Mouse (Mus musculus): ENCODE data around the gene Nxf1. TPM values are rescaled to one million over a fixed set of nuclear protein-coding genes. Genes with fewer than 3 reads are reported as not detected.

Nxf1 gene
- total RNA-seq, 2 experiments from 2014 or later = 90.2 to 98.8 TPM

- Histone ChIP-seq H3K27ac (no peak overlapping the region), H3K4me3 (no peak overlapping the region)
- intact Hi-C loops (cut with DNase I) = no loop called here
- TF ChIP-seq CTCF (IDR thresholded peaks at IDR 0.05) = no peak
- DNase-seq (ENCODE audit: extremely low spot score in 1 of 2, low spot score in 2 of 2) = no peak
Measured at GRCm38 (mm10) chr19:8745382-8745781, 11.5 kb upstream of the Nxf1 start.

- no peak overlapping the region for H3K27ac ChIP-seq
- TF ChIP-seq CTCF (IDR thresholded peaks at IDR 0.05) = peak; percentile 39
- intact Hi-C loops (cut with DNase I) = no loop called here
- no peak overlapping the region for H3K4me3 ChIP-seq
- no peak for DNase-seq (ENCODE audit: extremely low spot score in 1 of 2, low spot score in 2 of 2)
Measured at GRCm38 (mm10) chr19:8747368-8747767, 9.5 kb upstream of the Nxf1 start.

- intact Hi-C loops (cut with DNase I) = no loop called here
- TF ChIP-seq CTCF (IDR thresholded peaks at IDR 0.05) = no peak
- no peak overlapping the region for H3K27ac ChIP-seq
- no peak for DNase-seq (ENCODE audit: extremely low spot score in 1 of 2, low spot score in 2 of 2)
- H3K4me3 ChIP-seq = no peak overlapping the region; the same call in 1 of the 2 replicates
Measured at GRCm38 (mm10) chr19:8755652-8756051, 1.2 kb upstream of the Nxf1 start.

GRCm38 (mm10) chr19:8757471-8757998 is 662 bp downstream of the Nxf1 start:
- DNase-seq (ENCODE audit: extremely low spot score in 1 of 2, low spot score in 2 of 2) = no peak
- H3K4me3 ChIP-seq = peak overlapping the region; percentile 93
- intact Hi-C loops (cut with DNase I) = loop anchor here (1.0 kb wide), 1 partner anchor 17 kb away; the partner anchor contains the start of gene Tmem179b
- no peak for TF ChIP-seq CTCF (IDR thresholded peaks at IDR 0.05)
- H3K27ac ChIP-seq = peak overlapping the region; percentile 91

GRCm38 (mm10) chr19:8758899-8759298 is 2.0 kb downstream of the Nxf1 start:
- TF ChIP-seq CTCF (IDR thresholded peaks at IDR 0.05) = no peak
- intact Hi-C loops (cut with DNase I) = no loop called here
- Histone ChIP-seq H3K4me3 (no peak overlapping the region), H3K27ac (no peak overlapping the region)
- DNase-seq (ENCODE audit: extremely low spot score in 1 of 2, low spot score in 2 of 2) = no peak

- Histone ChIP-seq H3K4me3 (no peak overlapping the region), H3K27ac (no peak overlapping the region)
- intact Hi-C loops (cut with DNase I) = no loop called here
- TF ChIP-seq CTCF (IDR thresholded peaks at IDR 0.05) = peak; percentile 10; the same call in 1 of the 2 replicates
- DNase-seq (ENCODE audit: extremely low spot score in 1 of 2, low spot score in 2 of 2) = no peak
Measured at GRCm38 (mm10) chr19:8760757-8761156, 3.9 kb downstream of the Nxf1 start.

- intact Hi-C loops (cut with DNase I) = no loop called here
- no peak for TF ChIP-seq CTCF (IDR thresholded peaks at IDR 0.05)
- Histone ChIP-seq H3K4me3 (no peak overlapping the region), H3K27ac (no peak overlapping the region)
- no peak for DNase-seq (ENCODE audit: extremely low spot score in 1 of 2, low spot score in 2 of 2)
Measured at GRCm38 (mm10) chr19:8763276-8763675, 6.4 kb downstream of the Nxf1 start.

- intact Hi-C loops (cut with DNase I) = no loop called here
- H3K27ac ChIP-seq = no peak overlapping the region
- no peak for TF ChIP-seq CTCF (IDR thresholded peaks at IDR 0.05)
- no peak overlapping the region for H3K4me3 ChIP-seq
- DNase-seq (ENCODE audit: extremely low spot score in 1 of 2, low spot score in 2 of 2) = no peak
Measured at GRCm38 (mm10) chr19:8765562-8765961, 8.7 kb downstream of the Nxf1 start.

GRCm38 (mm10) chr19:8770567-8771270 is 13.8 kb downstream of the Nxf1 start, which contains the start of gene Tmem223:
Gene Tmem223, plus strand, starts transcription at chr19:8770996.
- TF ChIP-seq CTCF (IDR thresholded peaks at IDR 0.05) = peak; percentile 6; the same call in 1 of the 2 replicates
- peak; percentile 78 to 79 for DNase-seq (ENCODE audit: extremely low spot score in 1 of 2, low spot score in 2 of 2)
- H3K27ac ChIP-seq = peak within 1 kb of the TSS; percentile 93
- intact Hi-C loops (cut with DNase I) = no loop called here
- H3K4me3 ChIP-seq = peak within 1 kb of the TSS; percentile 67

GRCm38 (mm10) chr19:8772996-8773395 is 16.1 kb downstream of the Nxf1 start:
- no peak for DNase-seq (ENCODE audit: extremely low spot score in 1 of 2, low spot score in 2 of 2)
- TF ChIP-seq CTCF (IDR thresholded peaks at IDR 0.05) = no peak
- intact Hi-C loops (cut with DNase I) = no loop called here

GRCm38 (mm10) chr19:8773409-8773808 is 16.5 kb downstream of the Nxf1 start:
- DNase-seq (ENCODE audit: extremely low spot score in 1 of 2, low spot score in 2 of 2) = no peak
- intact Hi-C loops (cut with DNase I) = no loop called here
- no peak for TF ChIP-seq CTCF (IDR thresholded peaks at IDR 0.05)
- peak overlapping the region; percentile 80 for H3K4me3 ChIP-seq
- H3K27ac ChIP-seq = no peak overlapping the region; the same call in 1 of the 2 replicates

More at GRCm38 (mm10) chr19:8772996-8773395, 16.1 kb downstream of the Nxf1 start:
- no peak overlapping the region for H3K4me3 ChIP-seq
- no peak overlapping the region for H3K27ac ChIP-seq

- peak within 1 kb of the TSS; percentile 80 for H3K4me3 ChIP-seq
- peak within 1 kb of the TSS; percentile 97 for H3K27ac ChIP-seq
- intact Hi-C loops (cut with DNase I) = loop anchor here (1.0 to 2.0 kb wide), 2 partner anchors 17 to 45 kb away; partner anchors contain the start of genes Nxf1 and Ttc9c
- no peak; the same call in 1 of the 2 replicates for TF ChIP-seq CTCF (IDR thresholded peaks at IDR 0.05)
- peak; percentile 94 to 96 for DNase-seq (ENCODE audit: extremely low spot score in 1 of 2, low spot score in 2 of 2)
Measured at GRCm38 (mm10) chr19:8774086-8774835, 17.4 kb downstream of the Nxf1 start, which contains the start of gene Tmem179b. Gene Tmem179b, minus strand, starts transcription at chr19:8774467.
